Mouse (Mus musculus): ENCODE data around the gene Glipr1l2. TPM values are rescaled to one million over a fixed set of nuclear protein-coding genes. Genes with fewer than 3 reads are reported as not detected.
"Not testable (repeated sequence)": the region's sequence is repeated elsewhere in the genome, so short reads cannot be mapped to it uniquely, and the experiment has no call there.

Glipr1l2 gene
- polyA plus RNA-seq (2011; ENCODE audit: insufficient read length, low read depth, missing spikeins): not detected in 2 replicates

GRCm38 (mm10) chr10:112083157-112083556 is at the start of gene Glipr1l2:
TSS of gene Glipr1l2 (plus strand) at chr10:112083354.
- TF ChIP-seq CTCF (IDR thresholded peaks at IDR 0.05; ENCODE audit: borderline replicate concordance, insufficient read depth, low read length): no peak
- no peak for TF ChIP-seq POLR2A (IDR thresholded peaks at IDR 0.05; ENCODE audit: low read depth, low read length)
- Histone ChIP-seq H3K4me3 (ENCODE audit: insufficient read depth, low read length) (no peak within 1 kb of the TSS), H3K27ac (ENCODE audit: insufficient read depth, low read length) (no peak within 1 kb of the TSS)

GRCm38 (mm10) chr10:112043523-112043922 is 39.6 kb upstream of the Glipr1l2 start:
- H3K4me1 ChIP-seq (ENCODE audit: control insufficient read depth, insufficient read depth, low read length); H3K27ac ChIP-seq (ENCODE audit: insufficient read depth, low read length): not testable (repeated sequence)

More at GRCm38 (mm10) chr10:112083157-112083556, at the start of gene Glipr1l2:
- H3K4me1 ChIP-seq (ENCODE audit: control insufficient read depth, insufficient read depth, low read length): no peaks in the 10 kb centered on the region

DNA sequence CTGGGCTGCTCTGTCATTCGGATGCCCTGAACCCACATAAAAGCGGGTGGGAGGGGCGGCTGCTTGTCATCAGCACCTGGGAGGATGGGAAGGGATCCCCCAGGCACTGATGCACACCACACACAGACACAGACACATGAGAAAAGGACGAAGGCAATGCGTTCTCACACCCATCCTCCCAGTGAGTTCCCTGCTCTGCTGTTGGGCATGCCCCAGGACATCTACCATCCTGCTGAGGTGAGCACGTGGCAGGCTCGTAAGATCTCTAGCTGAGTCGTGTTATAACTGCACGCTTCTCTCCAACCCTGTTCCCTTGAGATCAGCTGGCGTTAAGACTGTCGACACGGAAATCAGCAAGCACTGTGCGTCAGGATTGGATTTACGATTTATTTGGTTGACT is 38.9 kb upstream of the Glipr1l2 start:
- not testable (repeated sequence) for H3K4me1 ChIP-seq (ENCODE audit: control insufficient read depth, insufficient read depth, low read length); H3K27ac ChIP-seq (ENCODE audit: insufficient read depth, low read length); H3K4me3 ChIP-seq (ENCODE audit: insufficient read depth, low read length)

More at GRCm38 (mm10) chr10:112043523-112043922, 39.6 kb upstream of the Glipr1l2 start:
- H3K4me3 ChIP-seq (ENCODE audit: insufficient read depth, low read length): not testable (repeated sequence)

- Histone ChIP-seq H3K27ac (ENCODE audit: insufficient read depth, low read length) (no peak overlapping the region), H3K4me3 (ENCODE audit: insufficient read depth, low read length) (no peak overlapping the region), H3K4me1 (ENCODE audit: control insufficient read depth, insufficient read depth, low read length) (no peaks in the 10 kb centered on the region)
- TF ChIP-seq POLR2A (IDR thresholded peaks at IDR 0.05; ENCODE audit: low read depth, low read length): no peak
Measured at GRCm38 (mm10) chr10:112051220-112051619, 31.9 kb upstream of the Glipr1l2 start.

GRCm38 (mm10) chr10:112051956-112052355 is 31.2 kb upstream of the Glipr1l2 start:
- not testable (repeated sequence) for H3K4me3 ChIP-seq (ENCODE audit: insufficient read depth, low read length); H3K27ac ChIP-seq (ENCODE audit: insufficient read depth, low read length); H3K4me1 ChIP-seq (ENCODE audit: control insufficient read depth, insufficient read depth, low read length)

GRCm38 (mm10) chr10:112059702-112060582 is 23.2 kb upstream of the Glipr1l2 start, which contains the start of gene Glipr1l1:
TSS of gene Glipr1l1 (plus strand) at chr10:112060189.
- Histone ChIP-seq H3K4me1 (ENCODE audit: control insufficient read depth, insufficient read depth, low read length) (no peaks in the 10 kb centered on the region), H3K27ac (ENCODE audit: insufficient read depth, low read length) (no peak within 1 kb of the TSS), H3K4me3 (ENCODE audit: insufficient read depth, low read length) (no peak within 1 kb of the TSS)
- TF ChIP-seq POLR2A (IDR thresholded peaks at IDR 0.05; ENCODE audit: low read depth, low read length) (no peak), CTCF (IDR thresholded peaks at IDR 0.05; ENCODE audit: borderline replicate concordance, insufficient read depth, low read length) (peak; percentile 30; the same call in 1 of the 2 replicates)

- not testable (repeated sequence) for H3K27ac ChIP-seq (ENCODE audit: insufficient read depth, low read length); H3K4me1 ChIP-seq (ENCODE audit: control insufficient read depth, insufficient read depth, low read length); H3K4me3 ChIP-seq (ENCODE audit: insufficient read depth, low read length)
Measured at GRCm38 (mm10) chr10:112060583-112060934, 22.6 kb upstream of the Glipr1l2 start.

GRCm38 (mm10) chr10:112080044-112080443 is 3.1 kb upstream of the Glipr1l2 start:
- no peak overlapping the region for H3K27ac ChIP-seq (ENCODE audit: insufficient read depth, low read length)
- TF ChIP-seq CTCF (IDR thresholded peaks at IDR 0.05; ENCODE audit: borderline replicate concordance, insufficient read depth, low read length) (no peak), POLR2A (IDR thresholded peaks at IDR 0.05; ENCODE audit: low read depth, low read length) (no peak)
- no peak overlapping the region for H3K4me3 ChIP-seq (ENCODE audit: insufficient read depth, low read length)
- no peaks in the 10 kb centered on the region for H3K4me1 ChIP-seq (ENCODE audit: control insufficient read depth, insufficient read depth, low read length)

- peak; percentile 53; the same call in 1 of the 2 replicates for TF ChIP-seq CTCF (IDR thresholded peaks at IDR 0.05; ENCODE audit: borderline replicate concordance, insufficient read depth, low read length)
- not testable (repeated sequence) for H3K4me3 ChIP-seq (ENCODE audit: insufficient read depth, low read length); H3K4me1 ChIP-seq (ENCODE audit: control insufficient read depth, insufficient read depth, low read length); H3K27ac ChIP-seq (ENCODE audit: insufficient read depth, low read length)
Measured at GRCm38 (mm10) chr10:112105785-112106184, 22.6 kb downstream of the Glipr1l2 start.

DNA sequence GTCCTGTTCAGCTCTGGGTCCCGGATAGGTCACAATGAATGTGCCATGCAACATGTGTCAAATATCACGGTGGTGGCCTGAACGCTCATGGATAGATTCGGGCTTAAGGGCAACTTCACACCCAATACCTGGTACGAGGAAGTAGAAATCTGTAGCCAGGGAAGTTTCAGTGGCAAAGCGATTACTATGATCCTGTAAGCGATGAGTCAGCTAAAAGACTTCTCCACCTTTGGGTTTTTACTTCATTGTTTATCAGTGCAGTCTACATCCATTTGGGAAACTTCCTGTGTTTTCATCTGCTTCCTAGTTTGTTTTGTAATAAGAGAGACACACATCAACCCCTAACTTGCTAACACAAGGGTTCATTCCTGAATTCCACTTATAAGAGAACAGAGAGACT is 27.2 kb downstream of the Glipr1l2 start:
- Histone ChIP-seq H3K4me1 (ENCODE audit: control insufficient read depth, insufficient read depth, low read length) (no peaks in the 10 kb centered on the region), H3K4me3 (ENCODE audit: insufficient read depth, low read length) (no peak overlapping the region), H3K27ac (ENCODE audit: insufficient read depth, low read length) (no peak overlapping the region)
- no peak for TF ChIP-seq CTCF (IDR thresholded peaks at IDR 0.05; ENCODE audit: borderline replicate concordance, insufficient read depth, low read length)
- TF ChIP-seq POLR2A (IDR thresholded peaks at IDR 0.05; ENCODE audit: low read depth, low read length): no peak

- H3K4me1 ChIP-seq (ENCODE audit: control insufficient read depth, insufficient read depth, low read length); H3K4me3 ChIP-seq (ENCODE audit: insufficient read depth, low read length); H3K27ac ChIP-seq (ENCODE audit: insufficient read depth, low read length): not testable (repeated sequence)
Measured at GRCm38 (mm10) chr10:112125090-112125489, 41.9 kb downstream of the Glipr1l2 start.

- not testable (repeated sequence) for H3K4me3 ChIP-seq (ENCODE audit: insufficient read depth, low read length); H3K4me1 ChIP-seq (ENCODE audit: control insufficient read depth, insufficient read depth, low read length); H3K27ac ChIP-seq (ENCODE audit: insufficient read depth, low read length)
Measured at GRCm38 (mm10) chr10:112127682-112128230, 44.6 kb downstream of the Glipr1l2 start.
